ENCODE assay signal across 16 mouse cellular contexts in the genomic region with DNA sequence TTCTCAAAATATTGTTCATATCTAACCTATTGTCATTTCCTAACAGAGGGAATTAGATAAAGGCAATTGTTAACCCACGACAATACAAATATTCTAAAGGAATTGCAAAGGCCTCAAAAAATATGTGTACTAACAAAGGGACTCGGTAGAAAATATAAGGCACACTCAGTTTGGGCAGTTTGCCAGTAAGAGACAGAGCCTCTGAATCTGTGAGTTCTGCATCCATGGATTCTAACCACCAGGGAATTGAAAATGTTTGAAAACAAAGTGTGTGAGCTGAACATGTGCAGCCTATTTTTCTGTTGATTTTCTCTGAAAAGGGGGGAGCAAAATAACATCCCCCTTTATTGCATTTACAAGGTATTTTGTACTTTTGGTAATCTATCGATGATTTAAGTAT.
DNase-seq lines count a peak whose midpoint lies in the region; ATAC-seq and TF ChIP-seq lines count a peak whose summit lies in the region.
"Had no signal": no experiment of that assay in that cellular context is flagged by ENCODE, and none has a peak within 500 bp of the region (broad histone marks: within the 10 kb centered on the region; RNA-seq: fewer than 3 reads in every experiment).

No protein-coding gene starts in this region.

- 62% methylated on average over 3 of the region's 3 CpGs for WGBS in embryonic facial prominence, embryonic 14.5 days
- 83% methylated on average over 3 of the region's 3 CpGs for WGBS in embryonic facial prominence, embryonic 10.5 days
- 64% methylated on average over 3 of the region's 3 CpGs for WGBS in lung, embryonic 14.5 days
- 38% methylated on average over 3 of the region's 3 CpGs for WGBS in limb, embryonic 14.5 days
- WGBS in stomach, postnatal 0 days, result 67% methylated on average over 3 of the region's 3 CpGs

- H3K36me3 ChIP-seq in embryonic facial prominence, embryonic 14.5 days (ENCODE audit: control insufficient read depth, insufficient read depth, low read length), result no peaks in the 10 kb centered on the region
- no peaks in the 10 kb centered on the region for H3K36me3 ChIP-seq in embryonic facial prominence, embryonic 10.5 days (replicated peaks)
- H3K36me3 ChIP-seq in lung, embryonic 14.5 days (ENCODE audit: insufficient read depth), result no peaks in the 10 kb centered on the region
- H3K36me3 ChIP-seq in limb, embryonic 14.5 days (ENCODE audit: control insufficient read depth, insufficient read depth, low read length), result no peaks in the 10 kb centered on the region
- H3K36me3 ChIP-seq in stomach, postnatal 0 days (ENCODE audit: control insufficient read depth, insufficient read depth, low read length), result no peaks in the 10 kb centered on the region
- H3K36me3 ChIP-seq: embryonic facial prominence, embryonic 13.5 days; forebrain, embryonic 15.5 days; heart, embryonic 13.5 days had no signal

- H3K27me3 ChIP-seq in embryonic facial prominence, embryonic 14.5 days (replicated peaks; ENCODE audit: control insufficient read depth, insufficient read depth, low read length), result no peaks in the 10 kb centered on the region
- H3K27me3 ChIP-seq in embryonic facial prominence, embryonic 10.5 days (replicated peaks; ENCODE audit: low read depth, poor library complexity, severe bottlenecking), result no peaks in the 10 kb centered on the region
- no peaks in the 10 kb centered on the region for H3K27me3 ChIP-seq in lung, embryonic 14.5 days (ENCODE audit: insufficient read depth, low read length)
- H3K27me3 ChIP-seq in limb, embryonic 14.5 days (ENCODE audit: control insufficient read depth, insufficient read depth, low read length), result no peaks in the 10 kb centered on the region
- no peaks in the 10 kb centered on the region for H3K27me3 ChIP-seq in stomach, postnatal 0 days (ENCODE audit: control insufficient read depth, insufficient read depth, low read length)
- H3K27me3 ChIP-seq: embryonic facial prominence, embryonic 13.5 days; forebrain, embryonic 15.5 days; heart, embryonic 13.5 days had no signal

- H3K27ac ChIP-seq in embryonic facial prominence, embryonic 14.5 days (replicated peaks; ENCODE audit: low read depth, low read length), result no peak overlapping the region
- no peak overlapping the region for H3K27ac ChIP-seq in embryonic facial prominence, embryonic 10.5 days (replicated peaks)
- H3K27ac ChIP-seq in lung, embryonic 14.5 days (ENCODE audit: low read depth), result no peak overlapping the region
- H3K27ac ChIP-seq in limb, embryonic 14.5 days (replicated peaks; ENCODE audit: low read depth, low read length), result no peak overlapping the region
- no peak overlapping the region for H3K27ac ChIP-seq in stomach, postnatal 0 days (replicated peaks)
- H3K27ac ChIP-seq: embryonic facial prominence, embryonic 13.5 days; forebrain, embryonic 15.5 days; heart, embryonic 13.5 days had no signal

- H3K9me3 ChIP-seq in embryonic facial prominence, embryonic 14.5 days (ENCODE audit: control insufficient read depth, low read length), result no peaks in the 10 kb centered on the region
- no peaks in the 10 kb centered on the region for H3K9me3 ChIP-seq in embryonic facial prominence, embryonic 10.5 days
- no peaks in the 10 kb centered on the region for H3K9me3 ChIP-seq in lung, embryonic 14.5 days (ENCODE audit: low read depth, low read length)
- H3K9me3 ChIP-seq in limb, embryonic 14.5 days (ENCODE audit: control insufficient read depth, low read length), result no peaks in the 10 kb centered on the region
- H3K9me3 ChIP-seq in stomach, postnatal 0 days (ENCODE audit: control insufficient read depth, low read length), result no peaks in the 10 kb centered on the region
- H3K9me3 ChIP-seq: embryonic facial prominence, embryonic 13.5 days; forebrain, embryonic 15.5 days; heart, embryonic 13.5 days had no signal

- no peak for ATAC-seq in embryonic facial prominence, embryonic 14.5 days (ENCODE audit: low read depth)
- no peak for ATAC-seq in lung, embryonic 14.5 days (ENCODE audit: insufficient read depth)
- ATAC-seq in limb, embryonic 14.5 days (ENCODE audit: low FRiP score, low read depth), result no peak
- no peak for ATAC-seq in stomach, postnatal 0 days (ENCODE audit: low FRiP score, low TSS enrichment)
- ATAC-seq: forebrain, embryonic 15.5 days had no signal

- no peak overlapping the region for H3K4me3 ChIP-seq in embryonic facial prominence, embryonic 14.5 days (ENCODE audit: low read depth, low read length)
- H3K4me3 ChIP-seq in embryonic facial prominence, embryonic 10.5 days, result no peak overlapping the region
- H3K4me3 ChIP-seq in lung, embryonic 14.5 days (ENCODE audit: low read depth, low read length), result no peak overlapping the region
- no peak overlapping the region for H3K4me3 ChIP-seq in limb, embryonic 14.5 days (replicated peaks; ENCODE audit: low read length)
- no peak overlapping the region for H3K4me3 ChIP-seq in stomach, postnatal 0 days (ENCODE audit: low read depth, low read length)
- H3K4me3 ChIP-seq: embryonic facial prominence, embryonic 13.5 days; forebrain, embryonic 15.5 days; heart, embryonic 13.5 days had no signal

- H3K4me2 ChIP-seq in embryonic facial prominence, embryonic 14.5 days (ENCODE audit: low read depth, low read length), result no peak overlapping the region
- no peak overlapping the region for H3K4me2 ChIP-seq in lung, embryonic 14.5 days
- H3K4me2 ChIP-seq in limb, embryonic 14.5 days (replicated peaks; ENCODE audit: low read depth, low read length, severe bottlenecking), result no peak overlapping the region
- H3K4me2 ChIP-seq in stomach, postnatal 0 days (replicated peaks; ENCODE audit: low read depth), result no peak overlapping the region
- H3K4me2 ChIP-seq: embryonic facial prominence, embryonic 13.5 days; forebrain, embryonic 15.5 days; heart, embryonic 13.5 days had no signal

- DNase-seq in embryonic facial prominence, embryonic 14.5 days (ENCODE audit: low spot score), result peak; percentile 34
- DNase-seq in embryonic facial prominence, embryonic 10.5 days (ENCODE audit: low spot score), result no peak
- DNase-seq in lung, embryonic 14.5 days, result peak; percentile 61
- no peak for DNase-seq in lung, postnatal 25 days (ENCODE audit: low spot score)
- peak; percentile 55 for DNase-seq in brain, embryonic 14.5 days (ENCODE audit: low read depth)
- peak; percentile 16 for DNase-seq in limb, embryonic 14.5 days (ENCODE audit: low spot score)
- DNase-seq in stomach, postnatal 0 days (ENCODE audit: low spot score), result no peak
- DNase-seq: adrenal gland, postnatal 14 days; cerebellum, adult 2 months; cerebellum, postnatal 25 days; gastrocnemius, postnatal 36 days; heart, adult 11 months; heart, postnatal 36 days had no signal

- no peak for TF ChIP-seq POLR2A in brain, embryonic 14.5 days (IDR thresholded peaks at IDR 0.05; ENCODE audit: borderline replicate concordance, extremely low read depth, insufficient read depth, insufficient read length, poor library complexity, severe bottlenecking)
- TF ChIP-seq POLR2A in limb, embryonic 14.5 days (IDR thresholded peaks at IDR 0.05; ENCODE audit: borderline replicate concordance, extremely low read depth, insufficient read depth, insufficient read length), result no peak

- TF ChIP-seq CTCF in lung, embryonic 14.5 days (IDR thresholded peaks at IDR 0.05; ENCODE audit: low read depth), result no peak
- TF ChIP-seq CTCF in brain, embryonic 14.5 days (IDR thresholded peaks at IDR 0.05; ENCODE audit: borderline replicate concordance, extremely low read depth, insufficient read depth, insufficient read length), result no peak
- no peak for TF ChIP-seq CTCF in stomach, postnatal 0 days (IDR thresholded peaks at IDR 0.05; ENCODE audit: low read depth)

- no peak overlapping the region for H3K9ac ChIP-seq in embryonic facial prominence, embryonic 14.5 days (ENCODE audit: low read depth, low read length)
- no peak overlapping the region for H3K9ac ChIP-seq in lung, embryonic 14.5 days
- H3K9ac ChIP-seq in limb, embryonic 14.5 days (ENCODE audit: low read depth, low read length, severe bottlenecking), result no peak overlapping the region
- no peak overlapping the region for H3K9ac ChIP-seq in stomach, postnatal 0 days (ENCODE audit: low read length)
- H3K9ac ChIP-seq: embryonic facial prominence, embryonic 13.5 days; forebrain, embryonic 15.5 days; heart, embryonic 13.5 days had no signal

- no peaks in the 10 kb centered on the region for H3K4me1 ChIP-seq in embryonic facial prominence, embryonic 14.5 days (ENCODE audit: control insufficient read depth, insufficient read depth, low read length)
- no peaks in the 10 kb centered on the region for H3K4me1 ChIP-seq in embryonic facial prominence, embryonic 10.5 days
- H3K4me1 ChIP-seq in lung, embryonic 14.5 days (ENCODE audit: insufficient read depth), result no peaks in the 10 kb centered on the region
- H3K4me1 ChIP-seq in limb, embryonic 14.5 days (ENCODE audit: control insufficient read depth, insufficient read depth, low read length), result peaks cover 4% of the 10 kb centered on the region; the same call in 1 of the 2 replicates
- H3K4me1 ChIP-seq in stomach, postnatal 0 days (replicated peaks; ENCODE audit: control insufficient read depth, insufficient read depth), result no peaks in the 10 kb centered on the region
- H3K4me1 ChIP-seq: embryonic facial prominence, embryonic 13.5 days; forebrain, embryonic 15.5 days; heart, embryonic 13.5 days had no signal

- no peak for TF ChIP-seq EP300 in stomach, postnatal 0 days (optimal IDR thresholded peaks at IDR 0.05)

Comparison
In these comparisons a context has a peak if more than half of its experiments do, and no peak if none do; other contexts are left out.
1. DNase-seq: peak in embryonic facial prominence, embryonic 14.5 days (single experiment), lung, embryonic 14.5 days (single experiment), brain, embryonic 14.5 days (single experiment) and limb, embryonic 14.5 days (single experiment); none in embryonic facial prominence, embryonic 10.5 days (single experiment), lung, postnatal 25 days (single experiment) and stomach, postnatal 0 days (single experiment).